Mouse (Mus musculus): Measurements from ENCODE around the gene Msgn1.

DNA sequence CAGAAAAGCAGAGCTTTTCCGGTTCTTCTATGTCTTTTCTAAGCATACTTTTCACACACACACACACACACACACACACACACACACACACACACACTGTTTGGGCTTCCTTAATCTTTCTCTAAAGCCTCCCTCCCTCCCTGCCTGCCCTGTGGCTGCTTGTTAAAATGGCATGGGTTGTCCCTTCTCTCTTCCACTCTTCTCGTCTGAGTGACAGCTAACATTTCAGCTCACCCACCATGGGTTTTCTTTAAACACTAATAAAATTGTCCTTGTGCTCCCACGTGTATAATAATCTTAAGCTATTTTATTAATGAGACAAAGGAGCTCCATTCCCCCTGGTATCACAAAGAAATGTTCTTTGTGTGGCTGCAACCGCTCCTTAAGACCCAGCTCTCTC is 10.7 kb downstream of the Msgn1 start:
- TF ChIP-seq CTCF (IDR thresholded peaks at IDR 0.05; ENCODE audit: low read depth) (no peak), EP300 (IDR thresholded peaks at IDR 0.05; ENCODE audit: low read depth) (no peak)
